Mouse (Mus musculus): ENCODE results near the gene Olfr332. TPM values are rescaled to one million over a fixed set of nuclear protein-coding genes. Genes with fewer than 3 reads are reported as not detected.
"Not testable (repeated sequence)": the region's sequence is repeated elsewhere in the genome, so short reads cannot be mapped to it uniquely, and the experiment has no call there.

Olfr332 gene
- polyA plus RNA-seq (2017; shearing (Covaris generic)) = under 1 TPM in 1 of 2 experiments, not detected in 1; 0.23 TPM

DNA sequence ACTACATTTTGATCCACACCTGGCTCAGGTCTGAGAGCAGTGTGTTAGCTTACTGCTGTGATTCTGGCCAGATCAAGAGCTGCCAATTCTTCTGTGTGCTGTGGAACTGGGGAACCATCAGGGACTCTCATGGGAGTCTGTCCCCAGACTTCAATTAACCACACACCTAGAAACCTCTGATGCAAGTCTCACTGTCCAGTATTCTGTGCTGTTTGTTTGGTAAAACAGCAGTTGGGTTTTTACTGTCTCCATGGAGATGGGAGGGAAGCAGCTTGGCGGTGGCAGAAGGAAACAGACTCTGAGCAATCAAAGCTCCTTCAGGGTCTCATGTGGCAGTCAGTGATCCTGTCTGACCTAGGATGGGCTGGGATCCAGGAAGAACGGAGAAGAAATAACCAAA is at the start of gene Olfr332:
TSS of gene Olfr332 (minus strand) at position 101 of the 400 bp plus-strand sequence.
- no peak for ATAC-seq

DNA sequence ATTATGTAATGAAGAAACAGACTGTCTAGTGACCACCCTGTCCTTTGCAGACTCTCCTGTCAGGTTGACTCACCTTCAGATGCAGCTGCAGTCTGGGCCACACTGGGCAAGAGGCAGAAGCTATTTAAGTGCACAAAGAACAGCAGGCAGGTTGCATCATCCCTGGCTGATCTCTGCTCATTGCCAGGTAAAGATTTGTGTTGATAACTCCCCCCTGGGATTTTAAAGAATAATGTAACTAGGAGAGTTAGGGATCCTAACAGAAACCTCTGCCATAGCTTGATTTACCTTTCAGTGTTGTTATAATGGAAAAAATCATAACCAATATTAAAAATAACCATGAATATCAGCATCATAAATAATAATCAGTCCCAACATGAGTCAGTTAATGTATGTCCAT is 42.4 kb upstream of the Olfr332 start, which contains the start of gene Olfr330:
TSS of gene Olfr330 (minus strand) at position 101 of the 400 bp plus-strand sequence.
- ATAC-seq = not testable (repeated sequence)

DNA sequence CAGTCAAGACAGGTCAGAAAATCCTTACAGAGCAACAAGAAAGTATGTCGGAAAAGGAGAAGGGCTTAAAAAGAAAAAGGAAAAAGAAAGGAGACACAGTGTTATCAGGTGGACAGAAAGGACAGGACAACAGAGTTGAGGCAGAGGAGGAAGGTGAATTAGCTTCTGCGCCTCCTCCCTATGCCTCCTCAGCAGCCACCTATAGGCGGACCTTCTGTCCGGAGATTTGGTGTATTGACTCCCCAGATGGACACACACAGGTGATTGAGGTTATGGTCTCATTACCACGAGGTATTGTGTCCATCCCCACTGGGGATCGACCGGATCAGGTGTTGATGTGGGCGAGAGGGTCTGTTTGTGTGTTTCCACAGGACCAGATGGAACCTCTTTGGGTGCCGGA is 27.4 kb upstream of the Olfr332 start:
- not testable (repeated sequence) for ATAC-seq

DNA sequence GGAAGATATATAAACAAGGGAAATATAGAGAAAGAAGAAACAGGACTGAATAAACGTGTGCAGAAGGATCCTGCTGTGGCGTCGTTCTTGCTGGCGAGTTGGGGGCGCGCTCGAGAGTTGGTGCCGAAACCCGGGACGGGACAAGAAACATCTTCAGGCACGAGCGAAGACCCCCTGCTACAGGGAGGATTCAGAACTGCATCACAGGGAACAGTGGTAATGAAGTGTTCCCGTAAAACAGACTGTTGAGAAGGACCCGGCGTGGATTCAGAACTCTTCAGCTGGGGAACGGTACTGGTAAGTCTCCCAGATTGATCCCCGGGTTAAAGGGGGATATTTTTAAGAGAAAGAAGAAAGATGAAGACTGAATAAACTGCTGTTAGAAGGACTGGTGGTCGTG is 26.6 kb upstream of the Olfr332 start:
- not testable (repeated sequence) for ATAC-seq

DNA sequence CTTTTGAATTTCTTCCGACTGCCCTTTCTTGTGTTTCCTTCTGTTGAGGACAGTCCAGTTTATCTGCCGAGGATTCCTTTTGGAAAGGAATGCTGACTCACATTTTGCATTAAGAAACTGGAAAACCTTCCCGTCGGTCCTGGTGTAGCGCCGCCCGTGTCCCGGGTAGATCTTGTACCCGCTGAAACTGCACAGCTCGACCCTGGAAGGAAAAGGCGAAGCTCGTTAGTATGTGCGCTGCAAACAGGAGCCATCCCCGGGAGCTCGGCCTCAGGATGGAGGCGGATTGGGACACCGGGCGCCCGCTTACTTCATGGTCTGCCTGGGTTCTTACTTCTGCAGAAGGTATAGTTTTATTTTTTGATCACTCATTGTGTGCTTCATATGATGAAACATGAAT is 16.7 kb upstream of the Olfr332 start:
- ATAC-seq = not testable (repeated sequence)

DNA sequence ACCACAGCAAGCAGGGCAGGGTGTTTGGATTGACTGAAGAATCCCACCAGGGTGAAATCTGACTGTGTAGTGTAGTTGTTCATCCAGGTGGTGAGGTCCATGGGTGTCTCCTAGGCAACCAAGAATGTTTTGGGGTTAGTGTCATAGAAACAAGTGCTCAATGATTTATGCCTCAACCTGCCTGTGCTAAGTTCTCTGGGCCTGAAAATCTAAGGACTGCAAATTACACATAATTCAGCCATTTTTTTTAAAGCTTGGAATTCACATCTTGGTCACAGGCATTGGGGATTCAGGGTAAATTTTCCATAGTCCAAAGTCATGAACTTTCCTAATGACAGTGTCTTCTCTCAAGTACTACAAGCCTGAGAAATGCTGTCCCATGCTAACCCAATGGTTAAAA is 10.1 kb upstream of the Olfr332 start, which contains the start of gene Olfr331:
TSS of gene Olfr331 (minus strand) at position 101 of the 400 bp plus-strand sequence.
- ATAC-seq = not testable (repeated sequence)

DNA sequence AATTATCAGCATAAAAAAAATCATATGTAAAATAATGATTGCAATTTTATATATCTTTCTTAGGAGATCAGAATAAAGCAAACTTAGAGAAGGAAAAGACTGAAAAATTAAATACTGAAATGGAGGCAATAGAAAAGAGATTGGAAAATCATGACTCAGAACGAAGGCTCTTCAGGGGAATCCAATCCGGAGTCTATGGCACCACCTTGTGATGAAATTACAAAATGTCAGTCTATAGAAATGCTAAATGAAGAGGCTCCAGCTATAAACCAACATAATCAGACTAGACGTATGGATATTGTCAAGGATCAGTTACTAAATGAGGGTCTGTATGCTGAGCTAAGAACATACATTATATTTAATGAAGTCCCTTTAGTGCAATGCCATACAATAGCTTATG is 6.9 kb upstream of the Olfr332 start:
- no peak for ATAC-seq

DNA sequence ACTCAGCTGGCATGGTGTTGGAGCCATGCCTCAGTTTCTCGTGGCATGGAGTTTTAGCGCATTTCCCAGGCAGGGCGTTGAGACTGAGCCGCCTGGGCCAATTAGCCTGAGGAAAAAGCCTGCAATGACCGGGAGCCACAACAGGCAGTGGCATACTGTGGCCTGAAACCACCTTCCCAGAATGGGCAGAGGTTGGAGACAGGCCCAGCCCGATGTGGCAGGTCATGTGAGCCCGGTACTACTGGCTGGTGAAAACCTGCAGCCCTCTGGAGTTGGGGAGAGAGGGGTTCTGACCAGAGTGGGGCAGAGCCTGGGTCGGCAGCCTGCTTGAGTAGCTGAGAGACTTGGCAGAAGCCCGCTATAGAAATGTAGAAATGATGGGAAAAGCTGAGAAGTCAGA is 6.4 kb upstream of the Olfr332 start:
- ATAC-seq = no peak

DNA sequence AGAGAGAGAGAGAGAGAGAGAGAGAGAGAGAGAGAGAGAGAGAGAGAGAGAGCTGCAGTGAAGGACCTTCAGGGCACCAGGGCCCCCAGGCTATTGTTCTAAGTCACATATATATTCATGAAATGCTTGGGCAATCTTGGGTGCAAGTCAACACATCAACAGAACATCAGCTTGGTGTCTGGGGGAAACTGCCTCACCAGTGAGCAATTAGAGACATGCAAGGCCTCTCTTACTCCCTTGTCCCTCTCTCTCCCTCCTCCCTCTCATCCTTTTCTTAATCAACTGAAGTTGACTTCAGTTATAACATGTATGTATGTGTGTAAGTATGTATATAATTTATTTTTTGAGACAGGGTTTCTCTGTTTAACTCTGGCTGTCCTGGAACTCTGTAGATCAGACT is 30.2 kb downstream of the Olfr332 start, which contains the start of gene Olfr30:
TSS of gene Olfr30 (minus strand) at position 101 of the 400 bp plus-strand sequence.
- no peak for ATAC-seq

DNA sequence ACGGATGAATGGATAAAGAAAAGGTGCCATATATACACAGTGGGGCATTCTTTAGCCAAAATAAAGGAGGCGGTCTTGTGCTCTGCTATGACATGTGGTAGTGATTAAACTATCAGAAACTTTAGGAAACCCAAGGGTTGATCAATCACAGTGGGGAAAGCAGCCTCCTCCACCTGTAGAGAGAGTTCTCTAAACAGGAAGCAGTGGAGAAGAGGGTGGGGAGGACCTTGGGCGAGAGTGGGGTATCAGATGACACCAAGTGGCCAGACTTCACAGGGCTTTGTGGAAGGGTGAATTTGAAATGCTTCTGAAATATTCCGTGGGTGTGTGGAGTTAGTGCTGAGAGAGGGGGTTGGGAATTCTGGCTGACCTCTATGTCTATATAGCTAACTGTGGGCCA is 38.8 kb downstream of the Olfr332 start:
- no peak for ATAC-seq

DNA sequence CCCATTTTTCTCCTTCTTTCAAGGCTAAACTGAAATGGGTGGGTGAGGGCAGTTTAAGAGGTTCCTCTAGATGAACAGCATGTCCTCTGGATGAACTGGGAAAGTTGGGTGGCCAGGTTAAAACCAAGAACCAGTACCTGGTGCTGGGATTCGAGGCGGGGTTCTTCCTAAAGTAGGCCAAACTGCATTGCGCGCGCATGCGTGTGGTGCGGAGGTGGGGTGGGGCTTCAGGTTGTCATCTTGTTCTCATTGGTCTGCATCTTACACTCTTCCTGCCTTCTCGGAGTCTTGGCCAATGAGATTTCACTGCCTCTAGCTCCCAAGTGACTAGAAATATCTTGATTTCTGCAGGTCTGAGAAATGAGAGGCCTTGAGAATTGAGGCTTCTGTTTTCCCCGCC is 39.6 kb downstream of the Olfr332 start, which contains the start of gene Lypd9:
TSS of gene Lypd9 (minus strand) at position 165 of the 400 bp plus-strand sequence.
- no peak for ATAC-seq

Other genes with a start within 250 kb of the Olfr332 start
- not detected for gene 4930438A08Rik, start 217.8 kb downstream of the Olfr332 start, polyA plus RNA-seq (2017; shearing (Covaris generic))
- gene Zfp692, start 185.5 kb downstream of the Olfr332 start, polyA plus RNA-seq (2017; shearing (Covaris generic)) = 10 to 100 TPM; 10.7 TPM
- gene Zfp672, start 162.2 kb downstream of the Olfr332 start, polyA plus RNA-seq (2017; shearing (Covaris generic)) = 10 to 100 TPM; 37.0 to 46.8 TPM
- 1 to 10 TPM; 5.3 to 6.3 TPM for gene Sh3bp5l, start 161.8 kb downstream of the Olfr332 start, polyA plus RNA-seq (2017; shearing (Covaris generic))
- gene Lypd8, start 113.5 kb downstream of the Olfr332 start, polyA plus RNA-seq (2017; shearing (Covaris generic)) = not detected
- not detected for gene 1810065E05Rik, start 71.4 kb downstream of the Olfr332 start, polyA plus RNA-seq (2017; shearing (Covaris generic))
- not detected for gene Gm12253, start 60.0 kb downstream of the Olfr332 start, polyA plus RNA-seq (2017; shearing (Covaris generic))
- gene Lypd9, start 39.6 kb downstream of the Olfr332 start, polyA plus RNA-seq (2017; shearing (Covaris generic)) = not detected
- not detected for gene Olfr30, start 30.3 kb downstream of the Olfr332 start, polyA plus RNA-seq (2017; shearing (Covaris generic))
- gene Olfr331, start 10.0 kb upstream of the Olfr332 start, polyA plus RNA-seq (2017; shearing (Covaris generic)) = not detected
- gene Olfr330, start 42.3 kb upstream of the Olfr332 start, polyA plus RNA-seq (2017; shearing (Covaris generic)) = not detected
- gene Olfr329-ps, start 53.9 kb upstream of the Olfr332 start, polyA plus RNA-seq (2017; shearing (Covaris generic)) = not detected
- not detected for gene Olfr328, start 63.1 kb upstream of the Olfr332 start, polyA plus RNA-seq (2017; shearing (Covaris generic))
- under 1 TPM in 1 of 2 experiments, not detected in 1; 0.36 TPM for gene Olfr224, start 78.0 kb upstream of the Olfr332 start, polyA plus RNA-seq (2017; shearing (Covaris generic))
- not detected for gene Olfr325, start 85.2 kb upstream of the Olfr332 start, polyA plus RNA-seq (2017; shearing (Covaris generic))
- gene Olfr324, start 102.6 kb upstream of the Olfr332 start, polyA plus RNA-seq (2017; shearing (Covaris generic)) = not detected
- gene 2210407C18Rik, start 123.5 kb upstream of the Olfr332 start, polyA plus RNA-seq (2017; shearing (Covaris generic)) = not detected
- not detected for gene Olfr323, start 137.9 kb upstream of the Olfr332 start, polyA plus RNA-seq (2017; shearing (Covaris generic))
- not detected for gene Trim58, start 147.9 kb upstream of the Olfr332 start, polyA plus RNA-seq (2017; shearing (Covaris generic))
- gene Olfr322, start 166.2 kb upstream of the Olfr332 start, polyA plus RNA-seq (2017; shearing (Covaris generic)) = not detected
- not detected for gene Olfr320, start 188.5 kb upstream of the Olfr332 start, polyA plus RNA-seq (2017; shearing (Covaris generic))
- gene Olfr319, start 206.6 kb upstream of the Olfr332 start, polyA plus RNA-seq (2017; shearing (Covaris generic)) = not detected
- not detected for gene Olfr318, start 231.5 kb upstream of the Olfr332 start, polyA plus RNA-seq (2017; shearing (Covaris generic))
- gene Olfr317, start 246.7 kb upstream of the Olfr332 start, polyA plus RNA-seq (2017; shearing (Covaris generic)) = not detected

Measured in CD4-positive, CD25-positive, alpha-beta regulatory T cell, adult 4 months (primary cell).